Mouse (Mus musculus): ENCODE results near the gene Spout1.

GRCm38 (mm10) chr2:30214745-30215144 is 36.5 kb upstream of the Spout1 start:
- TF ChIP-seq CTCF (IDR thresholded peaks at IDR 0.05; ENCODE audit: low read depth, low read length) (no peak), POLR2A (IDR thresholded peaks at IDR 0.05; ENCODE audit: borderline replicate concordance, low read depth, low read length) (no peak)
